Mouse (Mus musculus): ENCODE measurements around the gene Ptcd1. TPM values are rescaled to one million over a fixed set of nuclear protein-coding genes. Genes with fewer than 3 reads are reported as not detected.
"Not testable (repeated sequence)": the region's sequence is repeated elsewhere in the genome, so short reads cannot be mapped to it uniquely, and the experiment has no call there.

The Ptcd1 gene
- polyA plus RNA-seq, 1 experiment from 2014 or later, result 7.8 TPM

GRCm38 (mm10) chr5:145101451-145101850 is 65.5 kb downstream of the Ptcd1 start:
- 92% methylated on average over 11 of the region's 11 CpGs for WGBS (ENCODE audit: insufficient replicate concordance)
- not testable (repeated sequence) for H3K27ac ChIP-seq (ENCODE audit: low read length); H3K9ac ChIP-seq (ENCODE audit: low read depth, low read length); H3K27me3 ChIP-seq (ENCODE audit: control insufficient read depth, insufficient read depth, low read depth, low read length); ATAC-seq (ENCODE audit: low read depth); H3K4me1 ChIP-seq (ENCODE audit: control insufficient read depth, low read depth, low read length); H3K4me2 ChIP-seq (ENCODE audit: low read depth, low read length); H3K9me3 ChIP-seq (replicated peaks; ENCODE audit: control insufficient read depth, low read length); H3K4me3 ChIP-seq (ENCODE audit: low read depth, low read length)
- H3K36me3 ChIP-seq (ENCODE audit: control insufficient read depth, insufficient read depth), result peaks cover 47% of the 10 kb centered on the region

DNA sequence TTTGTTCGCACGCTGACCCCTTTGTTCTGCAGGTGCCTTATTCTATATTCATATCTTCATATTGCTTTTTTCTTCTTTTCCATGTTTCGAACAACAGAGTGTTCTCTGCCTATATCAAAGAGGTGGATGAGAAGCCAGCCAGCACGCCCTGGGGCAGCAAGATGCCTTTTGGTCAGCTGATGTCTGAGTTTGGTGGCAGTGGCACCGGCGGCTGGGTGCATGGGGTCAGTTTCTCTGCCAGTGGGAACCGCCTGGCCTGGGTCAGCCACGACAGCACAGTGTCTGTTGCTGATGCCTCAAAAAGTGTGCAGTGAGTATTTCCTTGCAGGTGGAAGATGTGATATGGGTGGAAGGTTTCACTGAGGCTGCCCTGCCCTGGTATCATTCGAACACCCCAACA is 65.9 kb downstream of the Ptcd1 start:
- Histone ChIP-seq H3K4me2 (ENCODE audit: low read depth, low read length) (no peak overlapping the region), H3K4me3 (ENCODE audit: low read depth, low read length) (no peak overlapping the region), H3K9ac (ENCODE audit: low read depth, low read length) (no peak overlapping the region), H3K9me3 (replicated peaks; ENCODE audit: control insufficient read depth, low read length) (no peaks in the 10 kb centered on the region), H3K27me3 (ENCODE audit: control insufficient read depth, insufficient read depth, low read depth, low read length) (no peaks in the 10 kb centered on the region), H3K4me1 (ENCODE audit: control insufficient read depth, low read depth, low read length) (no peaks in the 10 kb centered on the region), H3K27ac (ENCODE audit: low read length) (no peak overlapping the region), H3K36me3 (ENCODE audit: control insufficient read depth, insufficient read depth) (peaks cover 46% of the 10 kb centered on the region)
- ATAC-seq (ENCODE audit: low read depth), result no peak
- WGBS (ENCODE audit: insufficient replicate concordance), result 85% methylated on average over 9 of the region's 9 CpGs

- Histone ChIP-seq H3K36me3 (ENCODE audit: control insufficient read depth, insufficient read depth) (peaks cover 42% of the 10 kb centered on the region), H3K4me3 (ENCODE audit: low read depth, low read length) (no peak overlapping the region), H3K27me3 (ENCODE audit: control insufficient read depth, insufficient read depth, low read depth, low read length) (no peaks in the 10 kb centered on the region), H3K4me2 (ENCODE audit: low read depth, low read length) (no peak overlapping the region), H3K27ac (ENCODE audit: low read length) (no peak overlapping the region), H3K4me1 (ENCODE audit: control insufficient read depth, low read depth, low read length) (no peaks in the 10 kb centered on the region), H3K9ac (ENCODE audit: low read depth, low read length) (no peak overlapping the region), H3K9me3 (replicated peaks; ENCODE audit: control insufficient read depth, low read length) (no peaks in the 10 kb centered on the region)
- ATAC-seq (ENCODE audit: low read depth), result no peak
- WGBS (ENCODE audit: insufficient replicate concordance), result 61% methylated on average over 10 of the region's 10 CpGs
Observed at GRCm38 (mm10) chr5:145098340-145098821, 68.5 kb downstream of the Ptcd1 start.

Other genes with a start within 250 kb of the Ptcd1 start
- gene Smurf1, start 201.3 kb downstream of the Ptcd1 start, polyA plus RNA-seq (2015; fragmentation: Nextera tagmentation; extraction: Ambion mirVana), result 1.1 and 1.4 TPM in 2 replicates
- gene Gm4871, start 134.4 kb downstream of the Ptcd1 start, polyA plus RNA-seq (2015; fragmentation: Nextera tagmentation; extraction: Ambion mirVana), result not detected in 2 replicates
- not detected in 2 replicates for gene 1700018F24Rik, start 124.1 kb downstream of the Ptcd1 start, polyA plus RNA-seq (2015; fragmentation: Nextera tagmentation; extraction: Ambion mirVana)
- 52.2 and 52.3 TPM in 2 replicates for gene Arpc1a, start 83.3 kb downstream of the Ptcd1 start, polyA plus RNA-seq (2015; fragmentation: Nextera tagmentation; extraction: Ambion mirVana)
- 0.14 and 0.17 TPM in 2 replicates for gene Kpna7, start 83.1 kb downstream of the Ptcd1 start, polyA plus RNA-seq (2015; fragmentation: Nextera tagmentation; extraction: Ambion mirVana)
- gene Arpc1b, start 52.9 kb downstream of the Ptcd1 start, polyA plus RNA-seq (2015; fragmentation: Nextera tagmentation; extraction: Ambion mirVana), result 164 and 166 TPM in 2 replicates
- gene Pdap1, start 26.9 kb downstream of the Ptcd1 start, polyA plus RNA-seq (2015; fragmentation: Nextera tagmentation; extraction: Ambion mirVana), result 33.6 and 36.3 TPM in 2 replicates
- 111 and 125 TPM in 2 replicates for gene Bud31, start 26.7 kb downstream of the Ptcd1 start, polyA plus RNA-seq (2015; fragmentation: Nextera tagmentation; extraction: Ambion mirVana)
- gene Cpsf4, start 105 bp upstream of the Ptcd1 start, polyA plus RNA-seq (2015; fragmentation: Nextera tagmentation; extraction: Ambion mirVana), result 22.7 and 24.0 TPM in 2 replicates
- gene Atp5j2, start 25.0 kb upstream of the Ptcd1 start, polyA plus RNA-seq (2015; fragmentation: Nextera tagmentation; extraction: Ambion mirVana), result 454 and 484 TPM in 2 replicates
- gene Zkscan14, start 34.8 kb upstream of the Ptcd1 start, polyA plus RNA-seq (2015; fragmentation: Nextera tagmentation; extraction: Ambion mirVana), result 6.9 and 7.9 TPM in 2 replicates
- 3.8 and 4.3 TPM in 2 replicates for gene Zkscan5, start 37.5 kb upstream of the Ptcd1 start, polyA plus RNA-seq (2015; fragmentation: Nextera tagmentation; extraction: Ambion mirVana)
- gene Zfp655, start 64.6 kb upstream of the Ptcd1 start, polyA plus RNA-seq (2015; fragmentation: Nextera tagmentation; extraction: Ambion mirVana), result 18.8 and 19.3 TPM in 2 replicates
- 0.14 and 0.22 TPM in 2 replicates for gene Zscan25, start 113.4 kb upstream of the Ptcd1 start, polyA plus RNA-seq (2015; fragmentation: Nextera tagmentation; extraction: Ambion mirVana)
- 0.12 and 0.13 TPM in 2 replicates for gene Cyp3a57, start 178.2 kb upstream of the Ptcd1 start, polyA plus RNA-seq (2015; fragmentation: Nextera tagmentation; extraction: Ambion mirVana)